8 mouse cellular contexts compared by ENCODE assay signal in genomic region chr16:63863913-63864330, GRCm38 (mm10). TPM values are rescaled to one million over a fixed set of nuclear protein-coding genes. Genes with fewer than 3 reads are reported as not detected.
DNase-seq lines count a peak whose midpoint lies in the region; ATAC-seq and TF ChIP-seq lines count a peak whose summit lies in the region.

TSS of gene Epha3 (minus strand) at chr16:63864175.

- peak; percentile 33 for DNase-seq in c-Kit-positive CD71-negative TER-119-negative erythroid progenitor cells, embryonic 14.5 days (ENCODE audit: low read depth)
- peak; percentile 59 for DNase-seq in liver

- no peak for TF ChIP-seq CTCF in C2C12 (IDR thresholded peaks at IDR 0.05; ENCODE audit: control insufficient read depth, insufficient read depth, insufficient read length)

- H3K4me2 ChIP-seq in forebrain, embryonic 12.5 days, result peak within 1 kb of the TSS; percentile 71
- H3K4me2 ChIP-seq in heart, embryonic 14.5 days (ENCODE audit: low read length), result peak within 1 kb of the TSS; percentile 81
- H3K4me2 ChIP-seq in kidney, embryonic 16.5 days (replicated peaks; ENCODE audit: low read depth, low read length), result peak within 1 kb of the TSS; percentile 91
- H3K4me2 ChIP-seq in midbrain, embryonic 16.5 days (ENCODE audit: low read length), result peak within 1 kb of the TSS; percentile 84
- H3K4me2 ChIP-seq in stomach, embryonic 16.5 days (ENCODE audit: low read depth, low read length), result peak within 1 kb of the TSS; percentile 98

- no peaks in the 10 kb centered on the region for H3K79me3 ChIP-seq in C2C12 (ENCODE audit: low read depth)

- peak within 1 kb of the TSS; percentile 8 for H3ac ChIP-seq in C2C12 (ENCODE audit: control insufficient read depth, insufficient read length, low read depth)

- H3K27me3 ChIP-seq in C2C12 (ENCODE audit: control insufficient read depth, insufficient read depth, insufficient read length), result no peaks in the 10 kb centered on the region
- H3K27me3 ChIP-seq in forebrain, embryonic 12.5 days, result peaks cover 13% of the 10 kb centered on the region
- no peaks in the 10 kb centered on the region for H3K27me3 ChIP-seq in heart, embryonic 14.5 days (ENCODE audit: control insufficient read depth, insufficient read depth, low read length)
- H3K27me3 ChIP-seq in kidney, embryonic 16.5 days (ENCODE audit: insufficient read depth, low read length), result peaks cover 13% of the 10 kb centered on the region
- peaks cover 11% of the 10 kb centered on the region for H3K27me3 ChIP-seq in midbrain, embryonic 16.5 days (ENCODE audit: control insufficient read depth, insufficient read depth, low read depth, low read length)
- no peaks in the 10 kb centered on the region for H3K27me3 ChIP-seq in stomach, embryonic 16.5 days (ENCODE audit: control insufficient read depth, insufficient read depth, low read length)

- under 1% methylated on average over 28 of the region's 28 CpGs for WGBS in forebrain, embryonic 12.5 days
- under 1% methylated on average over 28 of the region's 28 CpGs for WGBS in heart, embryonic 14.5 days
- WGBS in kidney, embryonic 16.5 days, result 0% methylated on average over 28 of the region's 28 CpGs
- under 1% methylated on average over 28 of the region's 28 CpGs for WGBS in midbrain, embryonic 16.5 days
- WGBS in stomach, embryonic 16.5 days, result under 1% methylated on average over 28 of the region's 28 CpGs

- peak within 1 kb of the TSS; percentile 60 for H3K9ac ChIP-seq in forebrain, embryonic 12.5 days
- H3K9ac ChIP-seq in heart, embryonic 14.5 days (ENCODE audit: low read length), result peak within 1 kb of the TSS; percentile 57
- peak within 1 kb of the TSS; percentile 60 for H3K9ac ChIP-seq in kidney, embryonic 16.5 days (replicated peaks; ENCODE audit: low read length)
- peak within 1 kb of the TSS; percentile 71 for H3K9ac ChIP-seq in midbrain, embryonic 16.5 days (ENCODE audit: low read depth, low read length)
- H3K9ac ChIP-seq in stomach, embryonic 16.5 days (ENCODE audit: low read length), result peak within 1 kb of the TSS; percentile 67

- H3K27ac ChIP-seq in forebrain, embryonic 12.5 days, result peak within 1 kb of the TSS; percentile 87
- H3K27ac ChIP-seq in heart, embryonic 14.5 days (replicated peaks in 1 of 2; ENCODE audit: control insufficient read depth in 1 of 2, insufficient read depth in 1 of 2, low read depth in 2 of 2, low read length in 2 of 2), result peak within 1 kb of the TSS; percentile 7 to 18; a peak in 2 of 4 replicates
- no peak within 1 kb of the TSS for H3K27ac ChIP-seq in kidney, embryonic 16.5 days (ENCODE audit: low read length)
- H3K27ac ChIP-seq in midbrain, embryonic 16.5 days (ENCODE audit: low read length), result peak within 1 kb of the TSS; percentile 81
- H3K27ac ChIP-seq in stomach, embryonic 16.5 days (ENCODE audit: low read length), result no peak within 1 kb of the TSS

- peak; percentile 92 for ATAC-seq in forebrain, embryonic 12.5 days (ENCODE audit: low FRiP score)
- peak; percentile 50 for ATAC-seq in heart, embryonic 14.5 days (ENCODE audit: insufficient number of reproducible peaks, insufficient read depth, low FRiP score, low read depth)
- ATAC-seq in kidney, embryonic 16.5 days (ENCODE audit: low FRiP score, low TSS enrichment), result peak; percentile 93
- peak; percentile 94 for ATAC-seq in midbrain, embryonic 16.5 days
- peak; percentile 71 for ATAC-seq in stomach, embryonic 16.5 days (ENCODE audit: insufficient read depth, low FRiP score)

- peak within 1 kb of the TSS; percentile 14 for H3K4me3 ChIP-seq in C2C12 (ENCODE audit: insufficient read depth, poor library complexity, severe bottlenecking)
- H3K4me3 ChIP-seq in forebrain, embryonic 12.5 days (replicated peaks), result peak within 1 kb of the TSS; percentile 59
- H3K4me3 ChIP-seq in heart, embryonic 14.5 days (ENCODE audit: control insufficient read depth in 1 of 2, insufficient read depth in 1 of 2, low read depth in 1 of 2, low read length in 2 of 2), result peak within 1 kb of the TSS; percentile 56 to 79
- peak within 1 kb of the TSS; percentile 63 for H3K4me3 ChIP-seq in kidney, embryonic 16.5 days (ENCODE audit: low read length)
- peak within 1 kb of the TSS; percentile 76 for H3K4me3 ChIP-seq in midbrain, embryonic 16.5 days (ENCODE audit: low read depth, low read length)
- peak within 1 kb of the TSS; percentile 74 for H3K4me3 ChIP-seq in stomach, embryonic 16.5 days (replicated peaks; ENCODE audit: low read length)

- no peaks in the 10 kb centered on the region for H3K36me3 ChIP-seq in C2C12 (ENCODE audit: control insufficient read depth, insufficient read depth)
- no peaks in the 10 kb centered on the region for H3K36me3 ChIP-seq in forebrain, embryonic 12.5 days (replicated peaks)
- H3K36me3 ChIP-seq in heart, embryonic 14.5 days (ENCODE audit: control insufficient read depth, insufficient read depth, low read length), result no peaks in the 10 kb centered on the region
- H3K36me3 ChIP-seq in kidney, embryonic 16.5 days (ENCODE audit: insufficient read depth, low read length), result no peaks in the 10 kb centered on the region
- no peaks in the 10 kb centered on the region for H3K36me3 ChIP-seq in midbrain, embryonic 16.5 days (ENCODE audit: control insufficient read depth, insufficient read depth, low read length)
- no peaks in the 10 kb centered on the region for H3K36me3 ChIP-seq in stomach, embryonic 16.5 days (ENCODE audit: control insufficient read depth, insufficient read depth, low read length)

- no peaks in the 10 kb centered on the region for H3K9me3 ChIP-seq in forebrain, embryonic 12.5 days
- H3K9me3 ChIP-seq in heart, embryonic 14.5 days (ENCODE audit: control insufficient read depth, low read length), result no peaks in the 10 kb centered on the region
- H3K9me3 ChIP-seq in kidney, embryonic 16.5 days (ENCODE audit: low read length), result no peaks in the 10 kb centered on the region
- no peaks in the 10 kb centered on the region for H3K9me3 ChIP-seq in midbrain, embryonic 16.5 days (replicated peaks; ENCODE audit: control insufficient read depth, low read length, poor library complexity, severe bottlenecking)
- H3K9me3 ChIP-seq in stomach, embryonic 16.5 days (replicated peaks; ENCODE audit: control insufficient read depth, low read length), result no peaks in the 10 kb centered on the region

- H3K79me2 ChIP-seq in C2C12 (ENCODE audit: control insufficient read depth, insufficient read depth), result no peaks in the 10 kb centered on the region

- peaks cover 4% of the 10 kb centered on the region; the same call in 1 of the 2 replicates for H3K4me1 ChIP-seq in forebrain, embryonic 12.5 days
- peaks cover 2 to 10% of the 10 kb centered on the region in 2 experiments; a peak in 3 of 4 replicates for H3K4me1 ChIP-seq in heart, embryonic 14.5 days (ENCODE audit: control insufficient read depth in 2 of 2, insufficient read depth in 2 of 2, low read length in 2 of 2)
- 0 out of 2 replicates have a peak, but pooled peaks cover 7% of the 10 kb centered on the region for H3K4me1 ChIP-seq in kidney, embryonic 16.5 days (ENCODE audit: insufficient read depth, low read length)
- no peaks in the 10 kb centered on the region for H3K4me1 ChIP-seq in midbrain, embryonic 16.5 days (ENCODE audit: control insufficient read depth, insufficient read depth, low read length)
- no peaks in the 10 kb centered on the region; the same call in 1 of the 2 replicates for H3K4me1 ChIP-seq in stomach, embryonic 16.5 days (ENCODE audit: control insufficient read depth, insufficient read depth, low read length)

TF ChIP-seq in C2C12, 6 proteins besides CTCF, POLR2A, EP300 and RAD21:
- TF ChIP-seq MYOG (IDR thresholded peaks at IDR 0.05; ENCODE audit: control insufficient read depth, extremely low read depth, insufficient read length) (no peak), MYOD1 (IDR thresholded peaks at IDR 0.05; ENCODE audit: control insufficient read depth, insufficient read length, low read depth) (no peak), USF1 (IDR thresholded peaks at IDR 0.05; ENCODE audit: low read depth) (no peak), FOSL1 (IDR thresholded peaks at IDR 0.05; ENCODE audit: insufficient read depth, low read length, poor library complexity, severe bottlenecking) (no peak), CEBPB (IDR thresholded peaks at IDR 0.05; ENCODE audit: low read depth) (no peak), MAX (IDR thresholded peaks at IDR 0.05) (no peak)

RNA-seq across cellular contexts. Expression of gene Epha3, which starts in this region (rescaled TPM):
- 0.26 TPM for polyA plus RNA-seq in C2C12 (2012; fragmentation: generic; extraction: Trizol)
- polyA plus RNA-seq in forebrain, embryonic 12.5 days (2016; fragmentation: Nextera tagmentation; extraction: Ambion mirVana), result 77.3 and 86.8 TPM in 2 replicates
- 8.1 and 8.5 TPM in 2 replicates for polyA plus RNA-seq in heart, embryonic 14.5 days (2014; fragmentation: Nextera tagmentation; extraction: Ambion mirVana)
- polyA plus RNA-seq in kidney, embryonic 16.5 days (2015; fragmentation: Nextera tagmentation; extraction: Ambion mirVana), result 15.8 and 16.1 TPM in 2 replicates
- polyA plus RNA-seq in midbrain, embryonic 16.5 days (2015; fragmentation: Nextera tagmentation; extraction: Ambion mirVana), result 16.8 and 24.7 TPM in 2 replicates
- 14.4 and 16.0 TPM in 2 replicates for polyA plus RNA-seq in stomach, embryonic 16.5 days (2015; fragmentation: Nextera tagmentation; extraction: Ambion mirVana)

Comparison
In these comparisons a context has a peak if more than half of its experiments do, and no peak if none do; other contexts are left out.
1. H3K4me3 ChIP-seq: peak in every context shown above with its lines; median percentile 76 in midbrain, embryonic 16.5 days; 74 in stomach, embryonic 16.5 days; 68 in heart, embryonic 14.5 days; 63 in kidney, embryonic 16.5 days; 59 in forebrain, embryonic 12.5 days; 14 in C2C12.
2. H3K27ac ChIP-seq: peak in forebrain, embryonic 12.5 days (single experiment), heart, embryonic 14.5 days (2 of 2) and midbrain, embryonic 16.5 days (single experiment); none in kidney, embryonic 16.5 days (single experiment) and stomach, embryonic 16.5 days (single experiment).
3. Peak in every context shown above with its lines, with median percentiles within 50 percentile points of each other: ATAC-seq, H3K4me2 ChIP-seq and H3K9ac ChIP-seq.